Mouse (Mus musculus) testis, postnatal 10 days (tissue): ENCODE results near the gene Grb2.
"Not testable (repeated sequence)": the region's sequence is repeated elsewhere in the genome, so short reads cannot be mapped to it uniquely, and the experiment has no call there.

ENCODE experiments used
- DNase-seq: peaks from one replicate; pipeline ENCODE4 v3.0.0; 2021; ENCODE audit warnings: low spot score

Grb2 gene

GRCm38 (mm10) chr11:115646439-115646838, 62.0 kb downstream of the Grb2 start:
- DNase-seq, result no peak

GRCm38 (mm10) chr11:115645498-115645897, 62.9 kb downstream of the Grb2 start:
- not testable (repeated sequence) for DNase-seq

- DNase-seq, result no peak
These were observed 64.1 kb downstream of the Grb2 start for GRCm38 (mm10) chr11:115644308-115644707.

- no peak for DNase-seq
These were observed 65.1 kb downstream of the Grb2 start for GRCm38 (mm10) chr11:115643265-115643664.

- no peak for DNase-seq
These were observed 65.7 kb downstream of the Grb2 start for GRCm38 (mm10) chr11:115642705-115643104.

GRCm38 (mm10) chr11:115641664-115642036, 66.7 kb downstream of the Grb2 start:
- DNase-seq, result no peak

- DNase-seq, result no peak
These were observed 67.3 kb downstream of the Grb2 start for GRCm38 (mm10) chr11:115640978-115641663.

- no peak for DNase-seq
These were observed 68.0 kb downstream of the Grb2 start for GRCm38 (mm10) chr11:115640311-115640828.

- DNase-seq, result no peak
These were observed 68.9 kb downstream of the Grb2 start for GRCm38 (mm10) chr11:115639540-115639939.

- DNase-seq, result no peak
These were observed 69.6 kb downstream of the Grb2 start for GRCm38 (mm10) chr11:115638498-115639409.

- DNase-seq, result no peak
These were observed 71.4 kb downstream of the Grb2 start for GRCm38 (mm10) chr11:115636960-115637359.

GRCm38 (mm10) chr11:115635484-115635883, 72.9 kb downstream of the Grb2 start:
- no peak for DNase-seq

GRCm38 (mm10) chr11:115635041-115635440, 73.4 kb downstream of the Grb2 start:
- DNase-seq, result no peak

GRCm38 (mm10) chr11:115634109-115634508, 74.3 kb downstream of the Grb2 start:
- DNase-seq, result no peak

- DNase-seq, result no peak
These were observed 75.5 kb downstream of the Grb2 start for GRCm38 (mm10) chr11:115632862-115633261.

GRCm38 (mm10) chr11:115632247-115632646, 76.2 kb downstream of the Grb2 start:
- DNase-seq, result no peak

- DNase-seq, result no peak
These were observed 76.9 kb downstream of the Grb2 start for GRCm38 (mm10) chr11:115631505-115631890.

- DNase-seq, result no peak
These were observed 77.6 kb downstream of the Grb2 start for GRCm38 (mm10) chr11:115630532-115631504.

- no peak for DNase-seq
These were observed 78.5 kb downstream of the Grb2 start for GRCm38 (mm10) chr11:115629734-115630531.

GRCm38 (mm10) chr11:115628465-115629101, 79.8 kb downstream of the Grb2 start:
- no peak for DNase-seq
